Mouse (Mus musculus) bone marrow macrophage, adult 2 months (primary cell): ENCODE data around the gene Tspan18.

Source experiments
- CTCF ChIP-seq: IDR thresholded peaks from 2 replicates; pipeline ENCODE4 v1.5.1; 2012; ENCODE audit warnings: low read depth, mild to moderate bottlenecking, low read length, moderate library complexity
- POLR2A ChIP-seq: IDR thresholded peaks from 2 replicates; pipeline ENCODE4 v1.6.1; 2012; ENCODE audit warnings: mild to moderate bottlenecking, low read depth, low read length, borderline replicate concordance

GRCm38 (mm10) chr2:93223463-93223862 is 110.8 kb downstream of the Tspan18 start:
- no peak for TF ChIP-seq CTCF
- no peak for TF ChIP-seq POLR2A
